Mouse (Mus musculus): ENCODE data around the gene Gm27029. TPM values are rescaled to one million over a fixed set of nuclear protein-coding genes. Genes with fewer than 3 reads are reported as not detected.
"Not testable (repeated sequence)": the region's sequence is repeated elsewhere in the genome, so short reads cannot be mapped to it uniquely, and the experiment has no call there.

Gm27029 gene
- total RNA-seq (2021): 1 to 10 TPM; 7.1 to 9.9 TPM
- long read RNA-seq, experiment 1: 0 reads
- long read RNA-seq, experiment 2, partial matches to known transcripts: 0 of 4 reads
- long read RNA-seq, experiment 2, other reads (novel, unspliced or antisense): 4 of 4 reads

DNA sequence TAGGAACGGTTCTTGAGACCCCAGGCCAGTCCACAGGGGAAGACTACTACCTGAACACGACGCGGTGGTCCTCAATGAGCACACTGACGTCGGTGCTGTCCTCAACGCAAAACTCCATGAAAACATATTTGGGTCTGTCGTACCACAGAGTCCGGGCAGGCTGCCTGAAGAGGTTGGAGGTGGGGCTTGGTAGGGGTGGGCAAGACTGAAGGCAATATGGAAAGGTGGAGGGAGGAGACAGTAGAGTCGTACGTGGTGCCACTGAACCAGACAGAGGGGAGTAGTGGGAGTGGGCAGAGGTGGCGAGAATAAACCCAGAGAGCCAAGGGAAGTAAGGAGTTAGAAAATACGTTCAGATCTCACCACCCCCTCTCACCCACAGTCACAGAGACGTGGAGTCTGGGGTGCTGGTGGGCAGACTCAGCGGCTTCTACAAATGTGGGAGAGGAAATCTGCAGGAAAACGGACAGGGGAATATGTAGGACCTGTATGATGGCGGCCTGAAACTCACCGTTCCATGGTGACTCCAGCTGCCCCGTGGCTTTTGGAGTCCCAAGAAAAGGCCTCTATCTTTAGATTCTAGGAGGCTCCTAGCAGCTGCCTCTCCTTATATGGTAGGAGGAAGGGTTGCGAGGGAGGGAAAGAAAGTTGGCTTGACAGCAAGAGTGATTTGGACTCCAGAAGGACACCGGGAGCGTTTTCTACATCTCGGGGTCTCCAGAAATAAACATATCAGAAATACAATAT lies at the start of gene Gm27029:
Gene Gm27029, minus strand, starts transcription at position 692 of the 747 bp plus-strand sequence.
- DNase-seq (ENCODE audit: extremely low spot score in 1 of 2, low spot score in 2 of 2): peak; percentile 38 to 43
- no peak for TF ChIP-seq CTCF (IDR thresholded peaks at IDR 0.05)
- peak within 1 kb of the TSS; percentile 80 for H3K27ac ChIP-seq
- H3K4me3 ChIP-seq: peak within 1 kb of the TSS; percentile 75
- intact Hi-C loops (cut with DNase I): loop anchor here (2.0 kb wide), 1 partner anchor 19 kb away; the partner anchor contains the start of gene Rpl27

DNA sequence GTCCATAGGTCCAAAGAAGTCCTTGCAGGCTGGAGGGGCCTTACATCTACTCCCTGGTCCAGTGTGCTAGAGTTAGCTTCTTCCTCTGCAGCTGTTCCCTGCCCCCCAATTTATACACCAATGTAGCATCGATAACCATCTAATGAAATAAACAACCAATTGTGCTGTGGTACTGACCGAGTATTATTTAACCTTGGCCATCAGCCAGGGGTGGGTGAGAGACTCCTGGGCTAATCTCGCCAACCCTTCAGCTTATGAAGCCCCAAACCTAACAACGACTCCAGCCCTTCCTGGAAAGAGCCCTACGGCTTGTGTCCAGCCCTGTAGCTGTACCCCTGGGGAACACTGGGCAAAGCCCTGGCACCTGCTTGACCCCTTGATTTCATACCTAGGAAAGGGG lies 49.7 kb upstream of the Gm27029 start:
- Histone ChIP-seq H3K4me3 (no peak overlapping the region), H3K27ac (no peak overlapping the region)
- intact Hi-C loops (cut with DNase I): no loop called here
- no peak for TF ChIP-seq CTCF (IDR thresholded peaks at IDR 0.05)
- no peak for DNase-seq (ENCODE audit: extremely low spot score in 1 of 2, low spot score in 2 of 2)

DNA sequence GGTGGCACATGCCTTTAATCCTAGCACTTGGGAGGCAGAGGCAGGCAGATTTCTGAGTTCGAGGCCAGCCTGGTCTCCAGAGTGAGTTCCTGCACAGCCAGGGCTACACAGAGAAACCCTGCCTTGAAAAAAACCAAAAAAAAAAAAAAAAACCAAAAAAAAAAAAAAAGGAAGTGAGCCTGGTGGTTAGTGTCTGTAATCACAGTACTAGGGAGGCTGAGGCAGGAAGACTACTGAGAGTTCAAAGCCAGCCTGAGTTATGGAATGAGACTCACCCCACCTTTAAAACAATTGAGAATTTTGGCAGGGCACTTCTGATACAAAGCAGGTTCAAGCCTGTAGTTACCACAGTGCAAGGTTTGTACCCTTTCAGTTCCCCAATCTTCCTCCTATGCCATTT lies 49.1 kb upstream of the Gm27029 start:
- DNase-seq (ENCODE audit: extremely low spot score in 1 of 2, low spot score in 2 of 2); H3K27ac ChIP-seq; intact Hi-C loops (cut with DNase I); H3K4me3 ChIP-seq: not testable (repeated sequence)

DNA sequence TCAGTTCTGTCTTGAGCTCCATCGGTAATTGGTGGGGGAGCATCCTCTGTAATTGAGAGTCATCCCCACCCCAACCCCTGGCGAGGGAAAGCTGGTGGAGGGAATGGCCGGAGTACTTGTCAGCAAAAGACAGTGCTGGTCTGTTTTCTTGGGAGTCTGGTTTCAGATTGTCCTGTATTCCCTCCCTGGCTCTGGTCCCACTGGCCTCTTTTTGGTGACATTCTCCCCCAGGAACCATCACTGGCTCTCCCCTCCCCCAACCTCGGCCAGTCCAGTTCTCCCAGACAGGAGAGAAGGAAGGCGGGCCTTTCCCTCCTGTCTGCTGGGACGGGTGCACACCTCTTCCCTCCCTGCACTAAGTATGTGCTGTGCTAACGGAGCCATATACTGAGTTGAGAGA lies 47.7 kb upstream of the Gm27029 start:
- Histone ChIP-seq H3K4me3 (no peak overlapping the region), H3K27ac (peak overlapping the region; percentile 4; the same call in 1 of the 2 replicates)
- intact Hi-C loops (cut with DNase I): no loop called here
- no peak for DNase-seq (ENCODE audit: extremely low spot score in 1 of 2, low spot score in 2 of 2)
- no peak for TF ChIP-seq CTCF (IDR thresholded peaks at IDR 0.05)

GRCm38 (mm10) chr11:101471926-101472325 lies 47.3 kb upstream of the Gm27029 start:
- no peak for TF ChIP-seq CTCF (IDR thresholded peaks at IDR 0.05)
- DNase-seq (ENCODE audit: extremely low spot score in 1 of 2, low spot score in 2 of 2): no peak
- Histone ChIP-seq H3K4me3 (no peak overlapping the region), H3K27ac (peak overlapping the region; percentile 4; the same call in 1 of the 2 replicates)
- intact Hi-C loops (cut with DNase I): no loop called here

DNA sequence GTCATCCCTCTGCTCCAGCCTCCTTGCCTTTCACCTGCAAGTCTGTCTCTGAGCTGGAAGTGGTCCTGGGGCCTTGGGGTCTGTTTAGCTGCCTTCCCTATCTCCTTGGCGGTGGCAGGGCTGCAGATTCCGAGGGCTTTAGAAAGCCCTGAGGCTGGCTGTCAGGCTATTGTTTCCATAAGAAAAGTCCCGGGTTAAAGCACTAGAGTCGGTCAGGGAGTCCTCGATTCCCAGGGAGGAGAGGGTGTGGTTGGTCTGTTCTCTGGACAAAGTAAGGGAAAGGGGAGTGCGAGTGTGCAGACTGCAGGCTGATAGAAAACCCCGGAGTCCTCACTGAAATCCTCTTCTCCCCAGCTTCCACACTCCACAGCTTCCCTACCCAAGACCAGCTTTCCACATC lies 45.6 kb upstream of the Gm27029 start:
- H3K4me3 ChIP-seq: no peak overlapping the region
- no peak for DNase-seq (ENCODE audit: extremely low spot score in 1 of 2, low spot score in 2 of 2)
- H3K27ac ChIP-seq: no peak overlapping the region
- intact Hi-C loops (cut with DNase I): no loop called here
- no peak for TF ChIP-seq CTCF (IDR thresholded peaks at IDR 0.05)

- DNase-seq (ENCODE audit: extremely low spot score in 1 of 2, low spot score in 2 of 2): no peak
- intact Hi-C loops (cut with DNase I): loop anchor here (2.0 kb wide), 1 partner anchor 84 kb away; the partner anchor contains the start of gene Nbr1
- no peak for TF ChIP-seq CTCF (IDR thresholded peaks at IDR 0.05)
- Histone ChIP-seq H3K27ac (peak overlapping the region; percentile 76; the same call in 1 of the 2 replicates), H3K4me3 (peak overlapping the region; percentile 67)
These were observed 44.6 kb upstream of the Gm27029 start for GRCm38 (mm10) chr11:101469155-101469554.

DNA sequence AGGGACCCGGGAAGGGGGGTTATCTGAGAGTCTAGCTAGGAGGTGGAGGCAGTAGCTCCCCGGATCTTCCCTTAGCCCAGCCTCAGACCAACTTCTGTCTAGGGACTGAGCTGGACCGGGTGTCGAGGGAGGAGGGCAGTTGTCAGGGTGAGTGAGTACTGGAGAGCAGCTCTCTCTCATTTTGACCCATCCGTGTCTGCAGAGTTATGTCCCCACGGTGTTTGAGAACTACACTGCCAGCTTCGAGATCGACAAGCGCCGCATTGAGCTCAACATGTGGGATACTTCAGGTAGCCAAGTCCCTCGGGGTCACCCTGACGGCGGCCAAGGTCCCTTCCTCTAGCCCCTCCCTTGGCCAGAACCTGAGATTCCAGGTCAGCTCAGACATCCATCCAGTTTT lies 44.1 kb upstream of the Gm27029 start:
- peak overlapping the region; percentile 76 for H3K27ac ChIP-seq
- intact Hi-C loops (cut with DNase I): loop anchor here (2.0 kb wide), 1 partner anchor 84 kb away; the partner anchor contains the start of gene Nbr1
- peak overlapping the region; percentile 67 for H3K4me3 ChIP-seq
- no peak for TF ChIP-seq CTCF (IDR thresholded peaks at IDR 0.05)
- no peak for DNase-seq (ENCODE audit: extremely low spot score in 1 of 2, low spot score in 2 of 2)

- H3K27ac ChIP-seq: peak overlapping the region; percentile 76
- no peak for TF ChIP-seq CTCF (IDR thresholded peaks at IDR 0.05)
- intact Hi-C loops (cut with DNase I): loop anchor here (2.0 kb wide), 1 partner anchor 85 kb away; the partner anchor contains the start of gene Nbr1
- no peak for DNase-seq (ENCODE audit: extremely low spot score in 1 of 2, low spot score in 2 of 2)
- peak overlapping the region; percentile 67 for H3K4me3 ChIP-seq
These were observed 43.7 kb upstream of the Gm27029 start for GRCm38 (mm10) chr11:101468263-101468688.

DNA sequence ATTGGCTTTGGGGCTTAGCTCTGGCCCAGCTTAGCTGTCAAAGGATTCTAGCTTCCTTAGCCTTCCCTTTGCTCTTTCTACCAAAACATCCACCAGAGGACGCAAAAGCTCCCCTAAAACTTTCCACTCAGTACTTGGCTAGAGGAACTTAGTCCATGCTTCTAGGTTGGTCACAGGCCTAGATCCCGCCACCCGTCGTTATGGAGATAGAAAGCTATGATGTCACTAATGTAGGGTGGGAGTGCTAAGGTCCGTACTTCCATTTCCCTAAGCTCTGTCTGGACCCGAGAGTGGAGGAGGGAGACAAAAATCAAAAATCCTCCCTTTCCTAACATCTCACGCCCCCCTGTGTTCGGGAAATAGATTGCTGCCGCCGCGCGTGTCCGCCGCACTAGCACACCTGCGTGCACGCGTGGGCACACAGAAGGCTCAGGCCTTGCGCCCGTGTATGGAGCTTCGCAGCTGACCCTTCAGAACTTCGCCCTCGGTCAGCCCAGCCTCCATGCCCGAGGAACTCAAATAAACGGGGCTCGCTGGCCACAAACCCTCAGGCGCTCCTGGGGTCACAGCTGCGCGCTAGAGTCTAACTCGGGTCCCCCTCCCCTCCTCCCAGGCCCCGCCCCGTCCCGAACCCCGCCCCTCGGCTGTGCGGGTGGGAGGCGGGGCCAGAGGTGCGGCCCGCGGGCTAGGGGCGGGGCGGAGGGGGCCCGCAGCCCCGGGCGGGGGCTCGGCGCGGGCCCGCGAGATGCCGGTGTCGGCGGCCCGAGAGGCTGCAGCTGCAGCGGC lies 43.1 kb upstream of the Gm27029 start:
- TF ChIP-seq CTCF (IDR thresholded peaks at IDR 0.05): peak; percentile 71
- DNase-seq (ENCODE audit: extremely low spot score in 1 of 2, low spot score in 2 of 2): peak; percentile 48 to 68
- H3K4me3 ChIP-seq: peak overlapping the region; percentile 67
- peak overlapping the region; percentile 76 for H3K27ac ChIP-seq
- intact Hi-C loops (cut with DNase I): loop anchor here (2.0 kb wide), 3 partner anchors 51 to 85 kb away; partner anchors contain the start of gene Nbr1

DNA sequence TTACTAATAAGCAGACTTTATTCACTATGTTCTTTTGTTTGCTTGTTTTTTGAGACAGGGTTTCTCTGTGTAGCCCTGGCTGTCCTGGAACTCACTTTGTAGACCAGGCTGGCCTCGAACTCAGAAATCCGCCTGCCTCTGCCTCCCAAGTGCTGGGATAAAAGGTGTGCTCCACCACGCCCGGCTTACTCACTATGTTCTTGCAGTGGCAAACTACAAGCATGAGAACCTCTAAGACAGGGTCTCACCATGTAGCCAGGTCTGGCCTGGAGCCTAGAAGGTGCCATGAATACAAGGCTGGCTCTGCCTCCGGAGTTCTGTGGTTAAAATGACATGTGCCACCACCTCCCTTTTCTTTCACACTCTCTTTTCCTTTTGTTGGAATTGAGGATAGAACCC lies 42.0 kb upstream of the Gm27029 start:
- intact Hi-C loops (cut with DNase I): loop anchor here (2.0 kb wide), 2 partner anchors 52 to 76 kb away; no protein-coding TSS in a partner anchor
- not testable (repeated sequence) for DNase-seq (ENCODE audit: extremely low spot score in 1 of 2, low spot score in 2 of 2); H3K27ac ChIP-seq; H3K4me3 ChIP-seq

Measured in left cerebral cortex, adult 2 months (tissue).